33 mouse cellular contexts compared by ENCODE assay signal in the genomic region with DNA sequence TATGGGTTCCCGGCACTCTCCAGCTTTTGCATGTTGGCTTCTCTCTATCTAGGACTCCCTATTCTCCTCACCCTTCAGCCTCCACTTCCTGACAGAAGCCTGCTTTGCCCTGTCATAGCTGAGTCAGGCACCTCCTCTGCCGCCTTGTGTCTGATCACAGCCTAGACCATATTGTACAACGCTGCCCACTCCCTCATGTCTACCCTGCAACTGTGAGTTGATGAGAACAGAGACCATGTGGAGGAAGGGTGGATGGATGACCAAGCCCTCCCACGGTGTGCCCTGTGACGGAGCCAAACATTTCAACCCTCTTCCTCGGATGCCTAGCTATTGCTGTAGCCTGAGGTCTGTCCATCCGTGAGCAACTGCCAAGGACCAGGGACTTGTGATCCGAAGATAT. TPM values are rescaled to one million over a fixed set of nuclear protein-coding genes. Genes with fewer than 3 reads are reported as not detected.
DNase-seq lines count a peak whose midpoint lies in the region; ATAC-seq lines count a peak whose summit lies in the region.
"Had no signal": no experiment of that assay in that cellular context is flagged by ENCODE, and none has a peak within 500 bp of the region (broad histone marks: within the 10 kb centered on the region; RNA-seq: fewer than 3 reads in every experiment).

No protein-coding gene starts in this region.

- H3K4me2 ChIP-seq in hindbrain, embryonic 14.5 days (replicated peaks): no peak overlapping the region
- H3K4me2 ChIP-seq: embryonic facial prominence, embryonic 12.5 days; forebrain, embryonic 12.5 days; heart, embryonic 12.5 days; kidney, embryonic 15.5 days; limb, embryonic 15.5 days; lung, embryonic 14.5 days; midbrain, embryonic 15.5 days; neural tube, embryonic 13.5 days had no signal

- no peaks in the 10 kb centered on the region for H3K9me3 ChIP-seq in hindbrain, embryonic 14.5 days (ENCODE audit: control insufficient read depth, low read length)
- H3K9me3 ChIP-seq: embryonic facial prominence, embryonic 12.5 days; forebrain, embryonic 12.5 days; heart, embryonic 12.5 days; kidney, embryonic 15.5 days; limb, embryonic 15.5 days; midbrain, embryonic 15.5 days; neural tube, embryonic 13.5 days had no signal

- no peak for ATAC-seq in hindbrain, embryonic 14.5 days (ENCODE audit: low FRiP score)
- ATAC-seq: intestine, postnatal 0 days; midbrain, embryonic 15.5 days had no signal

- no peaks in the 10 kb centered on the region for H3K27me3 ChIP-seq in hindbrain, embryonic 14.5 days (ENCODE audit: control insufficient read depth, insufficient read depth, low read length)
- H3K27me3 ChIP-seq: embryonic facial prominence, embryonic 12.5 days; forebrain, embryonic 12.5 days; heart, embryonic 12.5 days; kidney, embryonic 15.5 days; limb, embryonic 15.5 days; midbrain, embryonic 15.5 days; neural tube, embryonic 13.5 days had no signal

- peaks cover 28% of the 10 kb centered on the region for H3K4me1 ChIP-seq in hindbrain, embryonic 14.5 days (replicated peaks; ENCODE audit: control insufficient read depth, insufficient read depth, low read length)

- WGBS in hindbrain, embryonic 14.5 days: 89% methylated on average over 8 of the region's 8 CpGs

- peaks cover 23% of the 10 kb centered on the region for H3K36me3 ChIP-seq in hindbrain, embryonic 14.5 days (replicated peaks; ENCODE audit: control insufficient read depth, insufficient read depth)
- H3K36me3 ChIP-seq: embryonic facial prominence, embryonic 12.5 days; heart, embryonic 12.5 days; kidney, embryonic 15.5 days; limb, embryonic 15.5 days had no signal

- H3K4me3 ChIP-seq in hindbrain, embryonic 14.5 days (replicated peaks; ENCODE audit: low read length): no peak overlapping the region
- H3K4me3 ChIP-seq: embryonic facial prominence, embryonic 12.5 days; forebrain, embryonic 12.5 days; heart, embryonic 12.5 days; kidney, embryonic 15.5 days; limb, embryonic 15.5 days; midbrain, embryonic 15.5 days; neural tube, embryonic 13.5 days had no signal

- no peak overlapping the region for H3K27ac ChIP-seq in hindbrain, embryonic 14.5 days
- H3K27ac ChIP-seq: embryonic facial prominence, embryonic 12.5 days; forebrain, embryonic 12.5 days; kidney, embryonic 15.5 days; limb, embryonic 15.5 days; liver, embryonic 14.5 days; midbrain, embryonic 15.5 days; neural tube, embryonic 13.5 days had no signal

- no peak overlapping the region for H3K9ac ChIP-seq in hindbrain, embryonic 14.5 days
- H3K9ac ChIP-seq: embryonic facial prominence, embryonic 12.5 days; forebrain, embryonic 12.5 days; heart, embryonic 12.5 days; kidney, embryonic 15.5 days; limb, embryonic 15.5 days; liver, embryonic 14.5 days; lung, embryonic 14.5 days; midbrain, embryonic 15.5 days; neural tube, embryonic 13.5 days had no signal

- peak; percentile 60 to 75 for DNase-seq in layer of hippocampus, adult 18-20 months (ENCODE audit: low spot score in 2 of 2)
- DNase-seq in layer of hippocampus, postnatal 25 days (ENCODE audit: extremely low spot score in 1 of 2, low spot score in 1 of 2): no peak
- peak; percentile 74 for DNase-seq in right cerebral cortex, adult 18-20 months
- DNase-seq in right cerebral cortex, postnatal 10 days (ENCODE audit: low spot score in 2 of 2): no peak
- DNase-seq in layer of hippocampus, adult 9-11 months: peak; percentile 68
- DNase-seq in right cerebral cortex, postnatal 36 days (ENCODE audit: low spot score in 2 of 2): peak; percentile 48 to 57
- DNase-seq in hindbrain, embryonic 14.5 days (ENCODE audit: low spot score): no peak
- DNase-seq: adrenal gland, adult 2 months; gastrocnemius, postnatal 14 days; heart, adult 18-20 months; heart, postnatal 10 days; kidney, postnatal 36 days; left cerebral cortex, postnatal 4 days; lung, embryonic 14.5 days; thymus, adult 18-20 months; thymus, postnatal 4 days had no signal

RNA-seq across cellular contexts. Expression of gene Acsl6, which starts 13.8 kb away (rescaled TPM):
- 100 to 1,000 TPM; 171 to 189 TPM for total RNA-seq in layer of hippocampus, adult 18-20 months (2021)
- total RNA-seq in layer of hippocampus, postnatal 25 days (2021): 100 to 1,000 TPM; 183 to 192 TPM
- 42.4 and 44.2 TPM in 2 replicates for polyA plus RNA-seq in hindbrain, embryonic 14.5 days (2014; fragmentation: Nextera tagmentation; extraction: Ambion mirVana)

RNA-seq across cellular contexts. Expression of gene Il3, which starts 50.3 kb away (rescaled TPM):
- total RNA-seq in layer of hippocampus, adult 18-20 months (2021): not detected
- total RNA-seq in layer of hippocampus, postnatal 25 days (2021): not detected
- polyA plus RNA-seq in hindbrain, embryonic 14.5 days (2014; fragmentation: Nextera tagmentation; extraction: Ambion mirVana): not detected in 2 replicates
- total RNA-seq: adrenal gland, adult 2 months; adrenal gland, postnatal 4 days; gastrocnemius, postnatal 14 days; heart, adult 18-20 months; heart, postnatal 10 days; left cerebral cortex, postnatal 4 days; megakaryocyte-erythroid progenitor cell, adult 5-6 weeks; MEL had no signal
- polyA plus RNA-seq: adrenal gland, adult 2 months; C2C12; embryonic facial prominence, embryonic 12.5 days; forebrain, embryonic 12.5 days; frontal cortex, adult 2 months; heart, embryonic 12.5 days; hindbrain, embryonic 11.5 days; intestine, postnatal 0 days; kidney, embryonic 15.5 days; limb, embryonic 15.5 days; liver, embryonic 14.5 days; lung, embryonic 14.5 days; midbrain, embryonic 15.5 days; neural tube, embryonic 13.5 days; small intestine, adult 2 months; stomach, embryonic 16.5 days had no signal

RNA-seq across cellular contexts. Expression of gene Meikin, which starts 53.1 kb away (rescaled TPM):
- total RNA-seq in layer of hippocampus, adult 18-20 months (2021): not detected
- total RNA-seq in layer of hippocampus, postnatal 25 days (2021): not detected
- not detected in 2 replicates for polyA plus RNA-seq in hindbrain, embryonic 14.5 days (2014; fragmentation: Nextera tagmentation; extraction: Ambion mirVana)
- total RNA-seq: adrenal gland, adult 2 months; adrenal gland, postnatal 4 days; gastrocnemius, postnatal 14 days; heart, adult 18-20 months; heart, postnatal 10 days; left cerebral cortex, postnatal 4 days; megakaryocyte-erythroid progenitor cell, adult 5-6 weeks; MEL had no signal
- polyA plus RNA-seq: adrenal gland, adult 2 months; C2C12; embryonic facial prominence, embryonic 12.5 days; forebrain, embryonic 12.5 days; frontal cortex, adult 2 months; heart, embryonic 12.5 days; hindbrain, embryonic 11.5 days; intestine, postnatal 0 days; kidney, embryonic 15.5 days; limb, embryonic 15.5 days; liver, embryonic 14.5 days; lung, embryonic 14.5 days; midbrain, embryonic 15.5 days; neural tube, embryonic 13.5 days; small intestine, adult 2 months; stomach, embryonic 16.5 days had no signal

Comparison
In these comparisons a context has a peak if more than half of its experiments do, and no peak if none do; other contexts are left out.
1. DNase-seq: peak in layer of hippocampus, adult 18-20 months (2 of 2), right cerebral cortex, adult 18-20 months (single experiment), layer of hippocampus, adult 9-11 months (single experiment) and right cerebral cortex, postnatal 36 days (2 of 2); none in layer of hippocampus, postnatal 25 days (0 of 2), right cerebral cortex, postnatal 10 days (0 of 2) and hindbrain, embryonic 14.5 days (single experiment).